Mouse (Mus musculus): ENCODE data around the gene Sox30.
"Not testable (repeated sequence)": the region's sequence is repeated elsewhere in the genome, so short reads cannot be mapped to it uniquely, and the experiment has no call there.

Gene Sox30

DNA sequence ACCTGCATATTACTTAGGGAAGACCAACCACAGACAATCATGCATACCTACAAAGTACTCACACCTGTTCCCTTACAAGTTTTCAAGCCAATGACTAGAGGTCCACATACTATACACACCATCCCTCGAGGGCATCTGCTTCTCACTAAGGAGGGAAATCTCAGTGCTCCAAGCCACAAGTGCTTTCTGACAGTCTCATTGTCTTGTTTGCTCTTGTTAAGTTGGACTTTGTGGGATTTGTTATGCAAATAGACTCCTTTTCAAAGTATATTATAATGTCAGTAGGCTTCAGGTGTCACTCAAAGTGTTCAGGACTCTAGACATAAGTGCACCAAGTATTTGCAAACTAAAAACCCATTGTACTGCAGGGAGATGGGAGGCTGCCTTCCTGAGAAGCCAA, 40.1 kb downstream of the Sox30 start:
- DNase-seq (ENCODE audit: low read depth, low spot score) = peak; percentile 92

DNA sequence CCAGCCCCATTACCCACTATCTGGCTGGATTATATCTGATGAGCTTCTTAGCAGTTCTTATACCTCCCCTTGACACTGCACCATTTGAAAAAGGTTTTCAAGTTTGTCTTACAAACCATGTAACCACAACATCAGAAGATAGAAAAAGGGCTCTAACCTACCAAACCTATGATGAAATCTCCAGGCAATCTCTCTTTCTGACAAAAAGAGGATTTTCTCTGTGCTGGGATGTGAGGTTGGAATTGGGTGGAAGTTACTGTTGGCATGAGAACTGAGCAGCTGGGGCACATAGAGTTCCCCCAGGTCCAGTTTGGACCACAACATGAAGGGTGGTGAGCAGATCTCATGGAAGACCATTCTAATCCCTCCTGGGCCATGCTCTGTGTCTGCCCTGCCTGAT, 41.7 kb downstream of the Sox30 start:
- no peak for DNase-seq (ENCODE audit: low read depth, low spot score)

- DNase-seq (ENCODE audit: low read depth, low spot score) = no peak
Observed at GRCm38 (mm10) chr11:46022983-46023382, 42.9 kb downstream of the Sox30 start.

DNA sequence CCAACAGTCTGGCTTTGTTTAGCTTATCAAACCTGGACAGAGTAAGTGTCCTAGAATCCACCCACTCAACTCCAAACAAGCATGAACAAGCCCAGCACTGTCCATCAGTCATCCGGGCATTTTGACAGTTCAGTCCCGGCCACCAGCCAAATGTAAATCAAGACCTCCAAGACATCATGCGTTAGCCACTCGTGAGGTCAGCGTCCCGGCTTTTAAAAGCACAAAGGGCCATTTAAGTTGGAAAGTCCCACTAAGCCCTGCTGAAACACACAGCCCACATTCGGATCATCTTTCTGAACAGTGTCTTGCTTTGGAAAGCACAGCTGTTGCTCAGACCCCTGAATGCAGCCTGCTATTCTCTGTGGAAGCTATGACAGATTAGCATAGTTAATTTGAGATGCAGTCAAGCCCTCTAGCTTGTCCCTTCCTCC, 45.9 kb downstream of the Sox30 start:
- no peak for DNase-seq (ENCODE audit: low read depth, low spot score)

- no peak for DNase-seq (ENCODE audit: low read depth, low spot score)
Observed at GRCm38 (mm10) chr11:46027952-46028814, 48.1 kb downstream of the Sox30 start.

DNA sequence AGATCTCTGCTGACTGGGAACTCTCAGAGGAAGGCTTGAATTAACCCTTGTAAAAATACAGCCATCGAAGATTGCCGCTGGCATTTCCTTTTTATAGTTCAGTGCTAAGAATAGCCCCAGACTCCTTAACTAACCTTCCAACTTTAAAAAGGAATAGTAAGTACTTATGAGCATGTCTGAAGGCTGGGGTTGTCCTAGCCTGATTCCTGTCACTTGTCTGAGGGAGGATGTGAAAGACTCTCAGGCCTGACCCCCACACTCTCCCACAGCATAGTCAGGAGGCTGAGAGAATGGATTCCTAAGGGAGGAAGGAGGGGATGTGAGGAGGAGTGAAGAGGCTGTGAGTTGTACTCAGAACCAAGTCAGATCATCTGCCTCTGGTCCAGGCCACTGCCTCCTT, 49.4 kb downstream of the Sox30 start:
- DNase-seq (ENCODE audit: low read depth, low spot score) = no peak

DNA sequence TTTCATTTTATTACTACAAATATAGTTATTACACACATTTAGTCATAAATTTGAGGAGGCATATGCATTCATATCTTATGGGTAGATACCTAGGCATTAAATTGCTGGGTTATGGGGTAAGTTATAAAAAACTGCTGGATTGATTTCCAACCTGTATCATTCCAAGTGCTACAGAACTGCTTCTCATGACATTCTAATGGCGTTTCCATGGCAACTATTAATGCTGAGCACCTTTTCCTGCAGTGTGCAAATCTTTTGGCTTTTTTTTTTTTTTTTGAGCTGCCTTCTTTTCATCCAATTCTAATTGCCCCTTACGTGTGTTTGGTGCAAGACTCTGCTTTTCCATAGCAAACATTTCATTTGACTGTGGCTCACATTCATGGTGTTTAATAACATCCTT, 49.9 kb downstream of the Sox30 start:
- DNase-seq (ENCODE audit: low read depth, low spot score) = no peak

DNA sequence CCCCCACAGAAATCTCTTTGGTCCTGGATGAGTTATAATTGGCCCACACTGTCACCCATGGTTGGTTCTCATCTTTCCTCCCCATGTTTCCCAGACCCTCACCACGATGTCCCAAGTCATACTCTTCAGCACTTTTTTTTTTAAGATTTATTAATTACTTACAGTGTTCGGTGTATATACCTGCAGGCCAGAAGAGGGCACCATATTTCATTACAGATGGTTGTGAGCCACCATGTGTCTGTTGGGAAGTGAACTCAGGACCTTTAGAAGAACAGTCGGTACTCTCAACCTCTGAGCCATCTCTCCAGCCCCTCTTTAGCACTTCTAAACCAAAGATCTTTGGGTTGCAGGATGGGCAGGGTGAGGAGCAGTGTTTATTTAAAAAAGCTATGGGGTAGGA, 51.4 kb downstream of the Sox30 start:
- DNase-seq (ENCODE audit: low read depth, low spot score) = peak; percentile 68

- no peak for DNase-seq (ENCODE audit: low read depth, low spot score)
Observed at GRCm38 (mm10) chr11:46032956-46033355, 52.8 kb downstream of the Sox30 start.

- DNase-seq (ENCODE audit: low read depth, low spot score) = no peak
Observed at GRCm38 (mm10) chr11:46036374-46036773, 56.3 kb downstream of the Sox30 start.

DNA sequence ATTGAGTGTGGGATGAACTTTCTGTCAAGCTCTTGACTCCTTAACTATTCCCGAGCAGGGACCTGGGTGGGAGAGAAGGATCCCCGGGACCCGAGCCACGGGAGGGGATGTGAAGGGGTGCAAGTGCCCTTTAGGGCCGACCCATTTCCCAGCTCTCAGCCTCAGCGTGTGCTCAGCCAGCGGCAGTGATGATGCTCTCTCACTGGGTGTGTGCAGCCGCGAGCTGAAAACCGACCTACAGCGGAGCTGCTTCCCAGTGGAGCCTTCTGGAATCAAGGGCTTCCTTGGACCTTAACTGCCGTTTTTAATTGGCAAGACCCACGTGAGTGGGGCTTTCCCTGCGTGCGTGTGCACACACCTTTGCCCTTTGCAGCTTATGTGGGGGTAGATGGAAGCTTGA, 58.8 kb downstream of the Sox30 start:
- no peak for DNase-seq (ENCODE audit: low read depth, low spot score)

GRCm38 (mm10) chr11:46039335-46039734, 59.2 kb downstream of the Sox30 start:
- DNase-seq (ENCODE audit: low read depth, low spot score) = no peak

- DNase-seq (ENCODE audit: low read depth, low spot score) = no peak
Observed at GRCm38 (mm10) chr11:46040841-46041556, 60.9 kb downstream of the Sox30 start.

- peak; percentile 84 for DNase-seq (ENCODE audit: low read depth, low spot score)
Observed at GRCm38 (mm10) chr11:46041607-46042267, 61.6 kb downstream of the Sox30 start.

GRCm38 (mm10) chr11:46044781-46045180, 64.7 kb downstream of the Sox30 start:
- no peak for DNase-seq (ENCODE audit: low read depth, low spot score)

DNA sequence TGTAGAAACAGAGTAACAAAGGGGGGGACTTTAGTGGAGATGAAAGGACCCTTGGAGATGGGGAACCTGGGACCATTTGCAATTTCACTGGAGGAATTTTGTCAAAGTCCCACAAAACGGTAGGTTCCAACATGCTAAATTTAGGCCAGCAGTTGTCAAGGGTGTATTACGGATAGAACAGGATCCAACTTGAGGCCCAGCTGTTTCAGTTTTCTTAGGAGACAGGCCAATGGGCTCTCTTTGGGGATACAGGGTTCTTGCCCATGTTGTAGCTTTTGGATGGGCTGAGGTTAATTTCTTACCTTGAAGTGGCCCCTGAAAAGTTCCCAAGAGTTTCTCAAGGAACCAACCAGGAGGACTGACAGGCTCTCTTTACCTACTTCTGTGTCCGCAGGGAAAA, 67.2 kb downstream of the Sox30 start:
- no peak for DNase-seq (ENCODE audit: low read depth, low spot score)

DNA sequence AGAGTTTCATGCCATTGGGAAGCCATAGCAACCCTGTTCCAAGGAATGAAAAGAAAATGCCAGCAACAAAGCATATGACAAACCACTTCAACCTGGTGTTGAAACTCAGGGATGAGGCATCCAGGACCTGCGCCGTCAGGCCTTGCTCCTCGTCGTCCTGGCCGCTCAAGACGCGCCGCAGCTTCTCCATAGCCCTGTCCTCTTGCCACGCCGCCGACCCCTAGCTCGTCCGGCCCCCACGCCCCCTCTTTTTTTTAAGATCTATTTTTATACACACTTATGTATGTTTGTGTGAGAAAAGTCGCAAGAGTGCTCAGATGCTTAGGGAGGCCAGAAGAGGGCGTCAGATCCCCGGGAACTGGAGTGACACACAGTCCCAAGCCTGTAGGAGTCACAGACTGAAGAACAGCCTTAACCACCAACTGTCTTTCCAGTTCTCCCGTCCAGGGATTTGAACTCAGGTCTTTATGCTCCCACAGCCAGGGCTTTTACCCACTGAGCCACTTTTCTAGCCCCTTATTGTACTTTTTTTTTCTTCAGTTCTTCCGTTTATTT, 72.1 kb downstream of the Sox30 start, which contains the start of gene Gm12166:
Gene Gm12166 (minus strand): TSS at position 217 of the 555 bp plus-strand sequence.
- DNase-seq (ENCODE audit: low read depth, low spot score) = peak; percentile 70

GRCm38 (mm10) chr11:46053457-46053856, 73.3 kb downstream of the Sox30 start:
- DNase-seq (ENCODE audit: low read depth, low spot score) = not testable (repeated sequence)

- no peak for DNase-seq (ENCODE audit: low read depth, low spot score)
Observed at GRCm38 (mm10) chr11:46054311-46054710, 74.2 kb downstream of the Sox30 start.

GRCm38 (mm10) chr11:46054911-46055895, 75.1 kb downstream of the Sox30 start:
- DNase-seq (ENCODE audit: low read depth, low spot score) = no peak

Data from ES-CJ7 (cell line).